Mouse (Mus musculus) heart, postnatal 0 days (tissue): ENCODE measurements around the gene Clta.

Experiments used
- CTCF ChIP-seq: IDR thresholded peaks from 2 replicates; pipeline ENCODE4 v1.5.1; 2016; ENCODE audit warnings: antibody characterized with exemption, control low read depth, low read depth
- EP300 ChIP-seq: IDR thresholded peaks from 2 replicates; pipeline ENCODE4 v1.6.1; 2016; ENCODE audit warnings: antibody characterized with exemption, low read depth

- TF ChIP-seq CTCF (no peak), EP300 (no peak)
These were observed 19.4 kb downstream of the Clta start for GRCm38 (mm10) chr4:44023681-44024080.
